Mouse (Mus musculus) heart, embryonic 15.5 days (tissue): ENCODE data around the gene Pls3. TPM values are rescaled to one million over a fixed set of nuclear protein-coding genes. Genes with fewer than 3 reads are reported as not detected.
"Not testable (repeated sequence)": the region's sequence is repeated elsewhere in the genome, so short reads cannot be mapped to it uniquely, and the experiment has no call there.

Source experiments
- ATAC-seq: fragments of 200-750 bp; cut with Nextera tagmentation; replicated peaks from 2 replicates; pipeline ENCODE4 v1.8.0; 2017; ENCODE audit warnings: low read depth, moderate TSS enrichment; ENCODE audit not compliant: insufficient number of reproducible peaks, insufficient read depth, low FRiP score
- H3K27ac ChIP-seq: fragments of 300-500 bp; sonication (generic); 2 replicates; pipeline ENCODE4 v1.5.1; 2015; ENCODE audit warnings: mild to moderate bottlenecking, inconsistent platforms
- H3K27me3 ChIP-seq: fragments of 300-500 bp; sonication (generic); 2 replicates; pipeline ENCODE4 v1.6.1; 2015; ENCODE audit warnings: inconsistent platforms
- H3K36me3 ChIP-seq: fragments of 300-500 bp; sonication (generic); 2 replicates; pipeline ENCODE4 v1.6.1; 2015; ENCODE audit warnings: mild to moderate bottlenecking, inconsistent platforms
- H3K4me1 ChIP-seq: fragments of 300-500 bp; sonication (generic); replicated peaks from 2 replicates; pipeline ENCODE4 v1.6.1; 2015; ENCODE audit warnings: inconsistent platforms
- H3K4me2 ChIP-seq: fragments of 300-500 bp; sonication (generic); 2 replicates; pipeline ENCODE4 v1.6.1; 2015; ENCODE audit warnings: inconsistent platforms, mild to moderate bottlenecking, moderate library complexity
- H3K4me3 ChIP-seq: fragments of 300-500 bp; sonication (generic); 2 replicates; pipeline ENCODE4 v1.5.1; 2015; ENCODE audit warnings: mild to moderate bottlenecking, inconsistent platforms
- H3K9ac ChIP-seq: fragments of 300-500 bp; sonication (generic); 2 replicates; pipeline ENCODE4 v1.6.1; 2015; ENCODE audit warnings: mild to moderate bottlenecking, inconsistent platforms
- H3K9me3 ChIP-seq: fragments of 300-500 bp; sonication (generic); replicated peaks from 2 replicates; pipeline ENCODE4 v1.6.1; 2016; ENCODE audit warnings: inconsistent platforms
- WGBS: fragments of 180-500 bp; shearing (Covaris S2); methylation state at CpG from one replicate; pipeline ENCODE4 v1.1.7; 2015; ENCODE audit warnings: mixed read lengths; 5-methylcytosine and 5-hydroxymethylcytosine counted together
- polyA plus RNA-seq: library from polyadenylated mRNA; unstranded; fragments of >200 nt; fragmentation: Nextera tagmentation; extraction: Ambion mirVana; gene quantifications from 2 replicates; pipeline ENCODE4 v1.2.1, GENCODE M21; 2015

The Pls3 gene
- polyA plus RNA-seq, 1 experiment from 2014 or later, result 68.2 TPM

GRCm38 (mm10) chrX:75764794-75765328 lies 110.1 kb downstream of the Pls3 start:
- H3K4me1 ChIP-seq, result no peaks in the 10 kb centered on the region; the same call in 1 of the 2 replicates
- WGBS, result 28% methylated on average over 7 of the region's 7 CpGs
- peak overlapping the region; percentile 57 for H3K4me3 ChIP-seq
- peak overlapping the region; percentile 41 for H3K9ac ChIP-seq
- ATAC-seq, result no peak
- peak overlapping the region; percentile 62 for H3K4me2 ChIP-seq
- H3K9me3 ChIP-seq, result no peaks in the 10 kb centered on the region
- H3K27me3 ChIP-seq, result no peaks in the 10 kb centered on the region
- H3K27ac ChIP-seq, result peak overlapping the region; percentile 78
- H3K36me3 ChIP-seq, result no peaks in the 10 kb centered on the region

GRCm38 (mm10) chrX:75764135-75764793 lies 110.7 kb downstream of the Pls3 start:
- Histone ChIP-seq H3K9ac (peak overlapping the region; percentile 56), H3K4me2 (peak overlapping the region; percentile 62), H3K27ac (peak overlapping the region; percentile 78), H3K9me3 (no peaks in the 10 kb centered on the region), H3K27me3 (no peaks in the 10 kb centered on the region), H3K4me1 (no peaks in the 10 kb centered on the region; the same call in 1 of the 2 replicates), H3K36me3 (no peaks in the 10 kb centered on the region), H3K4me3 (peak overlapping the region; percentile 57)
- ATAC-seq, result peak; percentile 85
- 8% methylated on average over 19 of the region's 19 CpGs for WGBS

- not testable (repeated sequence) for H3K4me1 ChIP-seq, H3K4me3 ChIP-seq, H3K4me2 ChIP-seq, ATAC-seq, H3K27ac ChIP-seq, H3K27me3 ChIP-seq, H3K9me3 ChIP-seq, H3K36me3 ChIP-seq, H3K9ac ChIP-seq
- 80% methylated on average over 2 of the region's 2 CpGs for WGBS
Measured at GRCm38 (mm10) chrX:75759461-75759860, 115.5 kb downstream of the Pls3 start.

GRCm38 (mm10) chrX:75759036-75759435 lies 115.9 kb downstream of the Pls3 start:
- not testable (repeated sequence) for H3K4me2 ChIP-seq, H3K4me3 ChIP-seq, ATAC-seq, H3K36me3 ChIP-seq, H3K27ac ChIP-seq, H3K9ac ChIP-seq, H3K27me3 ChIP-seq, H3K4me1 ChIP-seq, H3K9me3 ChIP-seq
- WGBS, result 68% methylated on average over 12 of the region's 12 CpGs

GRCm38 (mm10) chrX:75757966-75758365 lies 117.0 kb downstream of the Pls3 start:
- H3K36me3 ChIP-seq, H3K4me1 ChIP-seq, H3K4me2 ChIP-seq, H3K4me3 ChIP-seq, H3K27ac ChIP-seq, ATAC-seq, H3K27me3 ChIP-seq, H3K9me3 ChIP-seq, H3K9ac ChIP-seq: not testable (repeated sequence)
- WGBS, result 69% methylated on average over 14 of the region's 14 CpGs

GRCm38 (mm10) chrX:75754531-75754930 lies 120.5 kb downstream of the Pls3 start:
- H3K4me1 ChIP-seq, H3K4me3 ChIP-seq, H3K27ac ChIP-seq, H3K36me3 ChIP-seq, ATAC-seq, H3K9me3 ChIP-seq, H3K9ac ChIP-seq, H3K27me3 ChIP-seq, H3K4me2 ChIP-seq: not testable (repeated sequence)

GRCm38 (mm10) chrX:75750126-75750725 lies 124.8 kb downstream of the Pls3 start:
- WGBS, result 77% methylated on average over 5 of the region's 12 CpGs
- H3K9ac ChIP-seq, H3K27ac ChIP-seq, ATAC-seq, H3K4me3 ChIP-seq, H3K36me3 ChIP-seq, H3K9me3 ChIP-seq, H3K27me3 ChIP-seq, H3K4me1 ChIP-seq, H3K4me2 ChIP-seq: not testable (repeated sequence)

GRCm38 (mm10) chrX:75749312-75749711 lies 125.7 kb downstream of the Pls3 start:
- not testable (repeated sequence) for ATAC-seq, H3K27ac ChIP-seq, H3K9me3 ChIP-seq, H3K9ac ChIP-seq, H3K27me3 ChIP-seq, H3K4me1 ChIP-seq, H3K36me3 ChIP-seq, H3K4me2 ChIP-seq, H3K4me3 ChIP-seq
- WGBS, result 52% methylated on average over 10 of the region's 10 CpGs

GRCm38 (mm10) chrX:75744466-75744865 lies 130.5 kb downstream of the Pls3 start:
- H3K36me3 ChIP-seq, H3K9me3 ChIP-seq, ATAC-seq, H3K9ac ChIP-seq, H3K4me3 ChIP-seq, H3K27ac ChIP-seq, H3K27me3 ChIP-seq, H3K4me2 ChIP-seq, H3K4me1 ChIP-seq: not testable (repeated sequence)
- WGBS, result 58% methylated on average over 13 of the region's 14 CpGs

GRCm38 (mm10) chrX:75739464-75739863 lies 135.5 kb downstream of the Pls3 start:
- ATAC-seq, H3K9ac ChIP-seq, H3K4me1 ChIP-seq, H3K9me3 ChIP-seq, H3K27ac ChIP-seq, H3K4me2 ChIP-seq, H3K36me3 ChIP-seq, H3K4me3 ChIP-seq, H3K27me3 ChIP-seq: not testable (repeated sequence)
- 77% methylated on average over 4 of the region's 8 CpGs for WGBS
